ENCODE assay signal across 14 mouse cellular contexts in the genomic region with DNA sequence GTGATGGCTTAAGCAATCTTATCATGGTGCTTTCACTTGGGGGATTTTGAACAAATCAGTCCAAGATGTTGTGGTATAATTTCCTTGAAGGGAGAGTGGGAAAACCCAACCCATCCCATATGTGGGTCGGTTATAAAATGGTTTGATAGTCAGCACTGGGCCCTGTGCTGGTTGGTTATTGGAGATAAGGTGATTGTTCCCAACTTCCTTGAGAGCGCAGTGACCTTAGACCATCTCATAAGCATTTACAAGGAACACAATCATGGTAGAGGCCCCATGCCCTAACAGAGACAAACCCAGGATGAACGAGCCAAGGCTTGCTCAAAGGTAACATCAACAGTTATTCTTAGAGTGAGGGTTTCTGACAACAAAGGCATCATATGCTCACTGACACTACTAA. TPM values are rescaled to one million over a fixed set of nuclear protein-coding genes. Genes with fewer than 3 reads are reported as not detected.
"Had no signal": no experiment of that assay in that cellular context is flagged by ENCODE, and none has a peak within 500 bp of the region (broad histone marks: within the 10 kb centered on the region; RNA-seq: fewer than 3 reads in every experiment).

No protein-coding gene starts in this region.

- H3K9me3 ChIP-seq: midbrain, embryonic 10.5 days; midbrain, embryonic 12.5 days; midbrain, embryonic 15.5 days; neural tube, embryonic 12.5 days had no signal

- H3K4me3 ChIP-seq: midbrain, embryonic 10.5 days; midbrain, embryonic 12.5 days; midbrain, embryonic 15.5 days; neural tube, embryonic 12.5 days had no signal

- DNase-seq: lung, adult 18-20 months; lung, embryonic 14.5 days; lung, postnatal 10 days; lung, postnatal 4 days; spleen, adult 18-20 months; thymus, adult 18-20 months; thymus, postnatal 14 days; thymus, postnatal 4 days had no signal

- H3K27me3 ChIP-seq: midbrain, embryonic 12.5 days; midbrain, embryonic 15.5 days; neural tube, embryonic 12.5 days had no signal

- ATAC-seq: midbrain, embryonic 15.5 days had no signal

- H3K4me1 ChIP-seq: midbrain, embryonic 10.5 days; midbrain, embryonic 12.5 days; midbrain, embryonic 15.5 days; neural tube, embryonic 12.5 days had no signal

- H3K9ac ChIP-seq: liver, embryonic 14.5 days; lung, embryonic 14.5 days; midbrain, embryonic 12.5 days; midbrain, embryonic 15.5 days; neural tube, embryonic 12.5 days had no signal

- H3K36me3 ChIP-seq: midbrain, embryonic 10.5 days; midbrain, embryonic 12.5 days; midbrain, embryonic 15.5 days; neural tube, embryonic 12.5 days had no signal

- H3K27ac ChIP-seq: liver, embryonic 14.5 days; midbrain, embryonic 10.5 days; midbrain, embryonic 12.5 days; midbrain, embryonic 15.5 days; neural tube, embryonic 12.5 days had no signal

- H3K4me2 ChIP-seq: lung, embryonic 14.5 days; midbrain, embryonic 12.5 days; midbrain, embryonic 15.5 days; neural tube, embryonic 12.5 days had no signal

RNA-seq across cellular contexts. Expression of a gene that starts 28.6 kb away (rescaled TPM):
- polyA plus RNA-seq: midbrain, postnatal 0 days had no signal
